Mouse (Mus musculus) sigmoid colon, adult 10 weeks (tissue): ENCODE results near the gene Tbc1d21. TPM values are rescaled to one million over a fixed set of nuclear protein-coding genes. Genes with fewer than 3 reads are reported as not detected.

Source experiments
- polyA plus RNA-seq: library from polyadenylated mRNA; stranded (reverse); fragments of 350-450 nt; fragmentation: Illumina TruSeq; extraction: RNeasy Lipid Tissue Mini Kit (QIAGEN cat#74804); gene quantifications from one replicate; pipeline ENCODE4 v1.2.3, GENCODE M21; 2014; ENCODE audit warnings: low read depth, low replicate concordance

Gene Tbc1d21
- polyA plus RNA-seq = not detected

DNA sequence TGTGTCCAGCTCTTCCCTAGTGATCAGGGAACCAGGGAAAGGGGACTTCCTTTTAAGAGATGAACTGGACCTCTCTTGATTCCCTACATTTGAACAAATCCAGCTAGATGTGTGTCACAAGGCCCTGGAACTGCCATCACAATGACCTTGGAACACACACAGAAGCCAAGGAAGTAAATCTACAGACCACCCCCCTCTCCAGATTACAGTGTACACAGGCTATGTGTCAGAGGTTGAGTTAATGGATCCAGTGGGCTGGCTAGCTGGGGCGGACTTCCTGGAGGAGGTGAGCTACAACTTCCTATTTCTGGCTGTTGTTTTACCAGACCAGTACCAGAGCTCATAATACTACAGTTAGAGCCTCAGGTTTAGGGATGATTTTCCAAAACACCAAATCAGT is at the start of gene Tbc1d21:
TSS of gene Tbc1d21 (minus strand) at position 101 of the 400 bp plus-strand sequence.

DNA sequence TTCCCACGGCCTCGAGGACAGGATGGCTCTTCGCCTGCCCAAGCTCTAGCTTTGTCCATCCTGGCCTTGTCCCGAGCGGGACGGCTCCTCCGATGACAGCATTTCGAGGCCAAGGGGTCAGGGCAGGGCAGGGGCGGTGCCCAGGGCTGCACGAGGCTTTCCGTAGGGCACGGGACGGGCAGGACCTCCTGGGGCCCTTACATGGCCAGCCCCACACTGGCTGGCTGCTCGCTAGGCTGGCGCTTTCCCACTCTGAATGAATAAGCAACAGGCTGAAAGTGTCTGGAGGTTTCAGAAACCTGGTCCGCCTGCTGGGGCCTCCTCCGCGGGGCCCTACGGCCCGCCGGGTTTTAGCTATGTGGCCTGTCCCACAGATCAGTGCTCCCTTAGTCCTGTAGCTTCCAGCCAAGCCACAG is 57.3 kb downstream of the Tbc1d21 start, which contains the start of gene Loxl1:
TSS of gene Loxl1 (minus strand) at position 243 of the 416 bp plus-strand sequence.

Other genes with a start within 250 kb of the Tbc1d21 start
- gene Islr, start 166.1 kb downstream of the Tbc1d21 start, polyA plus RNA-seq = 2.7 TPM
- gene Islr2, start 166.1 kb downstream of the Tbc1d21 start, polyA plus RNA-seq = not detected
- gene Pml, start 120.7 kb downstream of the Tbc1d21 start, polyA plus RNA-seq = 4.8 TPM
- 9.2 TPM for gene Stoml1, start 117.3 kb downstream of the Tbc1d21 start, polyA plus RNA-seq
- 1.2 TPM for gene Loxl1, start 57.3 kb downstream of the Tbc1d21 start, polyA plus RNA-seq
- not detected for gene Insyn1, start 118.1 kb upstream of the Tbc1d21 start, polyA plus RNA-seq
- gene Cd276, start 185.0 kb upstream of the Tbc1d21 start, polyA plus RNA-seq = 3.5 TPM
- 886 TPM for gene Nptn, start 211.8 kb upstream of the Tbc1d21 start, polyA plus RNA-seq